Mouse (Mus musculus): ENCODE data around the gene Abcd3. TPM values are rescaled to one million over a fixed set of nuclear protein-coding genes. Genes with fewer than 3 reads are reported as not detected.
"Not testable (repeated sequence)": the region's sequence is repeated elsewhere in the genome, so short reads cannot be mapped to it uniquely, and the experiment has no call there.

The Abcd3 gene
- polyA plus RNA-seq, 1 experiment from 2014 or later: 59.4 TPM

- H3K36me3 ChIP-seq (ENCODE audit: control insufficient read depth, insufficient read depth, low read length): no peaks in the 10 kb centered on the region
- no peak overlapping the region for H3K9ac ChIP-seq (ENCODE audit: low read length)
- H3K4me1 ChIP-seq (ENCODE audit: control insufficient read depth, insufficient read depth, low read length): no peaks in the 10 kb centered on the region; the same call in 1 of the 2 replicates
- DNase-seq (ENCODE audit: low spot score): no peak
- H3K27ac ChIP-seq (ENCODE audit: low read depth, low read length): no peak overlapping the region
- H3K27me3 ChIP-seq (ENCODE audit: control insufficient read depth, insufficient read depth, low read length): no peaks in the 10 kb centered on the region
- no peak overlapping the region for H3K4me3 ChIP-seq (ENCODE audit: low read depth, low read length)
- no peak for ATAC-seq (ENCODE audit: insufficient read depth, low FRiP score, low TSS enrichment)
- no peak overlapping the region for H3K4me2 ChIP-seq (ENCODE audit: low read depth)
- H3K9me3 ChIP-seq (ENCODE audit: control insufficient read depth, low read length): no peaks in the 10 kb centered on the region
- 85% methylated on average over 3 of the region's 3 CpGs for WGBS
These were observed 6.9 kb downstream of the Abcd3 start for GRCm38 (mm10) chr3:121808246-121808645.

GRCm38 (mm10) chr3:121794214-121794613, 20.9 kb downstream of the Abcd3 start:
- Histone ChIP-seq H3K4me2 (ENCODE audit: low read depth) (no peak overlapping the region), H3K27ac (ENCODE audit: low read depth, low read length) (no peak overlapping the region), H3K9me3 (ENCODE audit: control insufficient read depth, low read length) (no peaks in the 10 kb centered on the region), H3K4me3 (ENCODE audit: low read depth, low read length) (no peak overlapping the region), H3K27me3 (ENCODE audit: control insufficient read depth, insufficient read depth, low read length) (no peaks in the 10 kb centered on the region), H3K4me1 (ENCODE audit: control insufficient read depth, insufficient read depth, low read length) (no peaks in the 10 kb centered on the region; the same call in 1 of the 2 replicates), H3K9ac (ENCODE audit: low read length) (no peak overlapping the region), H3K36me3 (ENCODE audit: control insufficient read depth, insufficient read depth, low read length) (no peaks in the 10 kb centered on the region)
- ATAC-seq (ENCODE audit: insufficient read depth, low FRiP score, low TSS enrichment) (no peak), DNase-seq (ENCODE audit: low spot score) (no peak)
- WGBS: 75% methylated on average over 2 of the region's 2 CpGs

GRCm38 (mm10) chr3:121792246-121792645, 22.9 kb downstream of the Abcd3 start:
- H3K27me3 ChIP-seq (ENCODE audit: control insufficient read depth, insufficient read depth, low read length): no peaks in the 10 kb centered on the region
- DNase-seq (ENCODE audit: low spot score) (no peak), ATAC-seq (ENCODE audit: insufficient read depth, low FRiP score, low TSS enrichment) (no peak)
- no peaks in the 10 kb centered on the region; the same call in 1 of the 2 replicates for H3K4me1 ChIP-seq (ENCODE audit: control insufficient read depth, insufficient read depth, low read length)
- no peak overlapping the region for H3K4me3 ChIP-seq (ENCODE audit: low read depth, low read length)
- WGBS: 85% methylated on average over 4 of the region's 4 CpGs
- H3K27ac ChIP-seq (ENCODE audit: low read depth, low read length): no peak overlapping the region
- H3K9me3 ChIP-seq (ENCODE audit: control insufficient read depth, low read length): no peaks in the 10 kb centered on the region
- H3K4me2 ChIP-seq (ENCODE audit: low read depth): no peak overlapping the region
- H3K36me3 ChIP-seq (ENCODE audit: control insufficient read depth, insufficient read depth, low read length): no peaks in the 10 kb centered on the region
- no peak overlapping the region for H3K9ac ChIP-seq (ENCODE audit: low read length)

GRCm38 (mm10) chr3:121790442-121790841, 24.7 kb downstream of the Abcd3 start:
- no peak overlapping the region for H3K9ac ChIP-seq (ENCODE audit: low read length)
- H3K4me1 ChIP-seq (ENCODE audit: control insufficient read depth, insufficient read depth, low read length): no peaks in the 10 kb centered on the region; the same call in 1 of the 2 replicates
- peak; percentile 75 for ATAC-seq (ENCODE audit: insufficient read depth, low FRiP score, low TSS enrichment)
- no peaks in the 10 kb centered on the region for H3K27me3 ChIP-seq (ENCODE audit: control insufficient read depth, insufficient read depth, low read length)
- H3K9me3 ChIP-seq (ENCODE audit: control insufficient read depth, low read length): no peaks in the 10 kb centered on the region
- H3K4me2 ChIP-seq (ENCODE audit: low read depth): no peak overlapping the region
- DNase-seq (ENCODE audit: low spot score): no peak
- H3K27ac ChIP-seq (ENCODE audit: low read depth, low read length): no peak overlapping the region
- no peak overlapping the region for H3K4me3 ChIP-seq (ENCODE audit: low read depth, low read length)
- WGBS: 45% methylated on average over 5 of the region's 5 CpGs
- no peaks in the 10 kb centered on the region for H3K36me3 ChIP-seq (ENCODE audit: control insufficient read depth, insufficient read depth, low read length)

- Histone ChIP-seq H3K9ac (ENCODE audit: low read length) (no peak overlapping the region), H3K9me3 (ENCODE audit: control insufficient read depth, low read length) (no peaks in the 10 kb centered on the region), H3K4me2 (ENCODE audit: low read depth) (no peak overlapping the region), H3K27me3 (ENCODE audit: control insufficient read depth, insufficient read depth, low read length) (no peaks in the 10 kb centered on the region), H3K27ac (ENCODE audit: low read depth, low read length) (no peak overlapping the region), H3K4me1 (ENCODE audit: control insufficient read depth, insufficient read depth, low read length) (no peaks in the 10 kb centered on the region), H3K36me3 (ENCODE audit: control insufficient read depth, insufficient read depth, low read length) (no peaks in the 10 kb centered on the region), H3K4me3 (ENCODE audit: low read depth, low read length) (no peak overlapping the region)
- no peak for ATAC-seq (ENCODE audit: insufficient read depth, low FRiP score, low TSS enrichment)
- no peak for DNase-seq (ENCODE audit: low spot score)
- 81% methylated on average over 5 of the region's 5 CpGs for WGBS
These were observed 25.3 kb downstream of the Abcd3 start for GRCm38 (mm10) chr3:121789790-121790189.

GRCm38 (mm10) chr3:121783020-121783419, 32.1 kb downstream of the Abcd3 start:
- Histone ChIP-seq H3K4me3 (ENCODE audit: low read depth, low read length) (no peak overlapping the region), H3K9ac (ENCODE audit: low read length) (no peak overlapping the region), H3K27ac (ENCODE audit: low read depth, low read length) (no peak overlapping the region), H3K36me3 (ENCODE audit: control insufficient read depth, insufficient read depth, low read length) (no peaks in the 10 kb centered on the region), H3K9me3 (ENCODE audit: control insufficient read depth, low read length) (no peaks in the 10 kb centered on the region), H3K27me3 (ENCODE audit: control insufficient read depth, insufficient read depth, low read length) (no peaks in the 10 kb centered on the region), H3K4me2 (ENCODE audit: low read depth) (no peak overlapping the region), H3K4me1 (ENCODE audit: control insufficient read depth, insufficient read depth, low read length) (no peaks in the 10 kb centered on the region)
- DNase-seq (ENCODE audit: low spot score) (no peak), ATAC-seq (ENCODE audit: insufficient read depth, low FRiP score, low TSS enrichment) (no peak)
- WGBS: 94% methylated on average over 6 of the region's 6 CpGs

GRCm38 (mm10) chr3:121777943-121778342, 37.2 kb downstream of the Abcd3 start:
- no peaks in the 10 kb centered on the region for H3K4me1 ChIP-seq (ENCODE audit: control insufficient read depth, insufficient read depth, low read length)
- H3K36me3 ChIP-seq (ENCODE audit: control insufficient read depth, insufficient read depth, low read length): no peaks in the 10 kb centered on the region
- H3K9me3 ChIP-seq (ENCODE audit: control insufficient read depth, low read length): no peaks in the 10 kb centered on the region
- H3K9ac ChIP-seq (ENCODE audit: low read length): no peak overlapping the region
- no peak overlapping the region for H3K27ac ChIP-seq (ENCODE audit: low read depth, low read length)
- DNase-seq (ENCODE audit: low spot score) (peak; percentile 61), ATAC-seq (ENCODE audit: insufficient read depth, low FRiP score, low TSS enrichment) (no peak)
- no peak overlapping the region for H3K4me3 ChIP-seq (ENCODE audit: low read depth, low read length)
- no peaks in the 10 kb centered on the region for H3K27me3 ChIP-seq (ENCODE audit: control insufficient read depth, insufficient read depth, low read length)
- 49% methylated on average over 7 of the region's 7 CpGs for WGBS
- H3K4me2 ChIP-seq (ENCODE audit: low read depth): no peak overlapping the region

- H3K36me3 ChIP-seq (ENCODE audit: control insufficient read depth, insufficient read depth, low read length); H3K4me3 ChIP-seq (ENCODE audit: low read depth, low read length); H3K4me1 ChIP-seq (ENCODE audit: control insufficient read depth, insufficient read depth, low read length); H3K4me2 ChIP-seq (ENCODE audit: low read depth); DNase-seq (ENCODE audit: low spot score); H3K27me3 ChIP-seq (ENCODE audit: control insufficient read depth, insufficient read depth, low read length); ATAC-seq (ENCODE audit: insufficient read depth, low FRiP score, low TSS enrichment); H3K9ac ChIP-seq (ENCODE audit: low read length); H3K9me3 ChIP-seq (ENCODE audit: control insufficient read depth, low read length); H3K27ac ChIP-seq (ENCODE audit: low read depth, low read length): not testable (repeated sequence)
- 95% methylated on average over 4 of the region's 4 CpGs for WGBS
These were observed 41.8 kb downstream of the Abcd3 start for GRCm38 (mm10) chr3:121773336-121773735.

- Histone ChIP-seq H3K4me2 (ENCODE audit: low read depth) (no peak overlapping the region), H3K9ac (ENCODE audit: low read length) (no peak overlapping the region), H3K36me3 (ENCODE audit: control insufficient read depth, insufficient read depth, low read length) (peaks cover 8% of the 10 kb centered on the region; the same call in 1 of the 2 replicates), H3K9me3 (ENCODE audit: control insufficient read depth, low read length) (no peaks in the 10 kb centered on the region), H3K27ac (ENCODE audit: low read depth, low read length) (no peak overlapping the region), H3K4me1 (ENCODE audit: control insufficient read depth, insufficient read depth, low read length) (no peaks in the 10 kb centered on the region), H3K4me3 (ENCODE audit: low read depth, low read length) (no peak overlapping the region), H3K27me3 (ENCODE audit: control insufficient read depth, insufficient read depth, low read length) (no peaks in the 10 kb centered on the region)
- 93% methylated on average over 3 of the region's 3 CpGs for WGBS
- DNase-seq (ENCODE audit: low spot score) (no peak), ATAC-seq (ENCODE audit: insufficient read depth, low FRiP score, low TSS enrichment) (no peak)
These were observed 46.3 kb downstream of the Abcd3 start for GRCm38 (mm10) chr3:121768770-121769169.
